Mouse (Mus musculus) embryonic facial prominence, embryonic 14.5 days (tissue): ENCODE results near the gene Smim15. TPM values are rescaled to one million over a fixed set of nuclear protein-coding genes. Genes with fewer than 3 reads are reported as not detected.

ENCODE experiments used
- ATAC-seq: fragments of 200-750 bp; cut with Nextera tagmentation; 2 replicates; pipeline ENCODE4 v1.8.0; 2017; ENCODE audit warnings: low read depth, moderate number of reproducible peaks, moderate TSS enrichment
- DNase-seq: peaks from one replicate; pipeline ENCODE4 v3.0.0-alpha.2; 2015; ENCODE audit warnings: low spot score
- H3K27ac ChIP-seq: fragments of 300-500 bp; sonication (generic); replicated peaks from 2 replicates; pipeline ENCODE4 v1.5.1; 2014; ENCODE audit warnings: low read depth, mild to moderate bottlenecking, low read length, moderate library complexity
- H3K27me3 ChIP-seq: fragments of 300-500 bp; sonication (generic); replicated peaks from 2 replicates; pipeline ENCODE4 v1.6.1; 2014; ENCODE audit warnings: low read length; ENCODE audit not compliant: control insufficient read depth, insufficient read depth
- H3K36me3 ChIP-seq: fragments of 300-500 bp; sonication (generic); 2 replicates; pipeline ENCODE4 v1.6.1; 2014; ENCODE audit warnings: low read length, mixed read lengths; ENCODE audit not compliant: control insufficient read depth, insufficient read depth
- H3K4me1 ChIP-seq: fragments of 300-500 bp; sonication (generic); 2 replicates; pipeline ENCODE4 v1.6.1; 2014; ENCODE audit warnings: antibody characterized with exemption, low read length; ENCODE audit not compliant: control insufficient read depth, insufficient read depth
- H3K4me2 ChIP-seq: fragments of 300-500 bp; sonication (generic); 2 replicates; pipeline ENCODE4 v1.6.1; 2014; ENCODE audit warnings: low read depth, mild to moderate bottlenecking, low read length, moderate library complexity, mixed read lengths
- H3K4me3 ChIP-seq: fragments of 300-500 bp; sonication (generic); 2 replicates; pipeline ENCODE4 v1.5.1; 2014; ENCODE audit warnings: low read depth, mild to moderate bottlenecking, low read length
- H3K9ac ChIP-seq: fragments of 300-500 bp; sonication (generic); 2 replicates; pipeline ENCODE4 v1.6.1; 2014; ENCODE audit warnings: low read depth, mild to moderate bottlenecking, low read length, moderate library complexity, mixed read lengths
- H3K9me3 ChIP-seq: fragments of 300-500 bp; sonication (generic); 2 replicates; pipeline ENCODE4 v1.6.1; 2016; ENCODE audit warnings: low read length; ENCODE audit not compliant: control insufficient read depth
- WGBS: fragments of 180-500 bp; shearing (Covaris S2); extraction: QIAGEN DNeasy Blood & Tissue Kit; methylation state at CpG from one replicate; pipeline ENCODE4 v1.1.7; 2014; 5-methylcytosine and 5-hydroxymethylcytosine counted together
- polyA plus RNA-seq: library from polyadenylated mRNA; unstranded; fragments of >200 nt; fragmentation: Nextera tagmentation; extraction: Ambion mirVana; gene quantifications from 2 replicates; pipeline ENCODE4 v1.2.1, GENCODE M21; 2014

Gene Smim15
- polyA plus RNA-seq, 1 experiment from 2014 or later: 56.5 TPM

DNA sequence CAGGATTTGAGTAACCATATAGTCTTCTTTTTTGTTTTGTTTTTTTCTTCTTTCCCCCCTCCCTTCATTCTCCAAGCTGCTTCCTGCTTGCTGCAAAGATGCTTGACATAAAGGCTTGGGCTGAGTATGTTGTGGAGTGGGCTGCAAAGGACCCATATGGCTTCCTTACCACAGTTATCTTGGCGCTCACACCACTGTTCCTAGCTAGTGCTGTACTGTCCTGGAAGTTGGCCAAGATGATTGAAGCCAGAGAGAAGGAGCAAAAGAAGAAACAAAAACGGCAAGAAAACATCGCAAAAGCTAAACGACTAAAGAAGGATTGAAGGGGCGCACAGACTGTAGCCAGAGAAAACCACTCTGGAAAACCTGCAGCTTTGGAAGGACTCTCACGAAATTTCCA is 3.1 kb downstream of the Smim15 start:
- Histone ChIP-seq H3K36me3 (peaks cover 10% of the 10 kb centered on the region), H3K27ac (no peak overlapping the region), H3K4me1 (peaks cover 12% of the 10 kb centered on the region), H3K9me3 (no peaks in the 10 kb centered on the region), H3K4me3 (no peak overlapping the region), H3K4me2 (no peak overlapping the region), H3K9ac (no peak overlapping the region), H3K27me3 (no peaks in the 10 kb centered on the region)
- no peak for DNase-seq
- 84% methylated on average over 6 of the region's 6 CpGs for WGBS
- no peak for ATAC-seq

DNA sequence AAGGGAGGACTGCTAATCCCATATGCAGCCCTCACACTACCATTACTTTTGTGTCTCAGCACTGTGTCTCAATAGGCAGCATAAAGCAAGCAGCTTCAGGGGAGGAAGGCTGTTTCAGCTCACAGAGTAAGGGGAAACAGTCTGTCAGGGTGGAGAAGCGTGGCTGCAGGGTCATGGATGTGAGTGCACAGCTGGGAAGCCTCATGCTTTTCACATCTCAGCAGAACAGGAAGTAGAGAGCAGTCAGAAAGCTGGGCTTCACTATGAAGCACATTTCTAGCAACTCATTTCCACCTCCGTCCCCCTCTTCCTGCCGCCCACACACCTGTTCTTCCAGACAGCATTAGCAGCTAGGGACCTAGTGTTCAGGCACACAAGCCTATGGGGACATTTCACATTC is 12.7 kb downstream of the Smim15 start:
- no peaks in the 10 kb centered on the region for H3K9me3 ChIP-seq

DNA sequence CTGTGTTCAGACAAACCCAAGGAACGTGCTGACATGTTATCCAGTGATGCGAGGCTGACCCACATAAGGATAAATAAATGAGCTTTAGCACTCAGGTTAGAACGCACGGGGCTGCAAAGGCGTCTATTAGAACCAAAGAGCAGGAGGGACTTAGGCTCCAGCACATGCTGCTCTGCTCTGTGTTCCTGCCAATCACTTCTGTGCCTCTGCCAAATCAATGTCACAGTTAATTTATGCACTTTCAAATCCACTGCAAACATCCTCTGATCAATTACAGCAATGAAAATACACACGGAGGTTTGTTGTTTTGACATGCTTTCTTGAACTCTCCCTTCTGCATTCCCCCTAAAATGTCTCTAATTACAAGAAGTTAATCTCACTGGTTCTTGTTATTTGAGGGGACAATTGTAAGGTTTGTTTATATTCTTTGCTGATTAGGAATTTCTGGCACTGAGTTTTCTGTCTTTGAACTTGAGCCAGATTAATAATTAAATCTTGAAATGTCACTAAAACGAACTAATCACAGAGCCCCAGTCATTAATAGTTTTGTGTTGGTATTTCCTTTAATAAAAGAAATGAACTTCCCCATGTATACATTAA is 16.1 kb downstream of the Smim15 start:
- no peak overlapping the region for H3K9ac ChIP-seq
- no peaks in the 10 kb centered on the region for H3K27me3 ChIP-seq
- no peaks in the 10 kb centered on the region for H3K9me3 ChIP-seq
- no peaks in the 10 kb centered on the region for H3K4me1 ChIP-seq
- H3K36me3 ChIP-seq: no peaks in the 10 kb centered on the region
- DNase-seq: peak; percentile 24
- WGBS: 36% methylated on average over 7 of the region's 7 CpGs
- no peak overlapping the region for H3K4me2 ChIP-seq
- ATAC-seq: no peak
- no peak overlapping the region for H3K4me3 ChIP-seq
- H3K27ac ChIP-seq: no peak overlapping the region

More for the DNA sequence above, 12.7 kb downstream of the Smim15 start:
- H3K4me1 ChIP-seq: no peaks in the 10 kb centered on the region
- H3K4me2 ChIP-seq: no peak overlapping the region
- no peaks in the 10 kb centered on the region for H3K27me3 ChIP-seq
- WGBS: 76% methylated on average over 3 of the region's 3 CpGs
- no peak overlapping the region for H3K9ac ChIP-seq
- ATAC-seq: no peak
- H3K27ac ChIP-seq: no peak overlapping the region
- H3K36me3 ChIP-seq: no peaks in the 10 kb centered on the region
- no peak overlapping the region for H3K4me3 ChIP-seq
- DNase-seq: no peak

DNA sequence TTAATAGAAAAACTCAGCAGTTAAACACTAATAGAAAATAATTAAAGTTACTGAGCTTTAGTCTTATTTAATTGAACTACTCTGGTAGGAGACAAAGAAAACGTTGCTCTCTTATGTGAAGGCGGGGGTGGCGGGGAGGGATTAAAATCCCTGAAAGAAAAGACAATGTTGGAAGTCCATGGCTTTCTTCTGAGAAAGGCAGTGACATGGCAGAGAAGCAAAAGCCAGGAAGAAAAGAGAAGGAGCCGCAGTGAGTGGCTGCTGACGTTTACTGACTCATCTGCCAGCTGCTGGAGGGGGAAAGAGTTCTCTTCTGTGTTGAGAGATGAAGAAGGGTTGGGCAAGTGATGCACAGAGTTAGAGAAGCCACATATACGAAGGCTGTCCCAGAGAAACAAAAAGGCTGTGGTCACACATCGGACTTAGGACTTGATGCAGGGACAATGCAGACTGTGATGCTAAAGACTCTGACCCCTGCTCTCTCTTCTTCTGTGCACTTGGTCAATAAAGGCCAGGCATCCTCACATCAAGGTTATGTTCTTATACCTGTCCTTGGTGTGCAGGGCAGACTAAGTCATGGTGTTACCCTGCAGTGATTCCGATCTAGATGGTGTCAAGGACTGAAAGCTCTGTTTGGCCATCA is 16.8 kb downstream of the Smim15 start:
- ATAC-seq (no peak), DNase-seq (no peak)
- H3K4me1 ChIP-seq: no peaks in the 10 kb centered on the region
- no peak overlapping the region for H3K4me3 ChIP-seq
- 64% methylated on average over 8 of the region's 8 CpGs for WGBS
- no peaks in the 10 kb centered on the region for H3K27me3 ChIP-seq
- no peaks in the 10 kb centered on the region for H3K36me3 ChIP-seq
- H3K9ac ChIP-seq: no peak overlapping the region
- H3K4me2 ChIP-seq: no peak overlapping the region
- no peak overlapping the region for H3K27ac ChIP-seq
- no peaks in the 10 kb centered on the region for H3K9me3 ChIP-seq

DNA sequence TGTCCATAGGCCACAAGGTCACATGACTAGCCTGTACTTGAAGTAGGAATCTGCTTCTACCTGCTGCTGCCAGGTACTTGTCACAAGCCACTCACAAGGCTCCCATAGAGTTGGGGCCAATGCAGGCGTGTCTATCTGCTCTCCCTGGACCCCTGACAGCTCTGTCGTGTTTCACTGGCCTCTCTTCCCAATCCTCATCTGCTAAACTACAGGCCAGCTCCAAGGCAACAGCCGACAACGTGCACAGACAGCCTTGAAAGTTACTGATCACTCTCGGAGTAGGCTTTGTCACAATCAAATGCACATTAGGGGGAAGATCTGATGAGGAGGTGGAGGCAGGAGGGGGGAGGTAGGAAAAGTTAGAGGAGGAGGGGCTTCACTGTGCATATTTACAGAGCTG is 18.7 kb downstream of the Smim15 start:
- Histone ChIP-seq H3K27ac (no peak overlapping the region), H3K36me3 (no peaks in the 10 kb centered on the region), H3K9ac (no peak overlapping the region), H3K4me2 (no peak overlapping the region), H3K4me1 (no peaks in the 10 kb centered on the region), H3K27me3 (no peaks in the 10 kb centered on the region), H3K9me3 (no peaks in the 10 kb centered on the region), H3K4me3 (no peak overlapping the region)
- WGBS: 81% methylated on average over 5 of the region's 5 CpGs
- ATAC-seq (no peak), DNase-seq (no peak)

DNA sequence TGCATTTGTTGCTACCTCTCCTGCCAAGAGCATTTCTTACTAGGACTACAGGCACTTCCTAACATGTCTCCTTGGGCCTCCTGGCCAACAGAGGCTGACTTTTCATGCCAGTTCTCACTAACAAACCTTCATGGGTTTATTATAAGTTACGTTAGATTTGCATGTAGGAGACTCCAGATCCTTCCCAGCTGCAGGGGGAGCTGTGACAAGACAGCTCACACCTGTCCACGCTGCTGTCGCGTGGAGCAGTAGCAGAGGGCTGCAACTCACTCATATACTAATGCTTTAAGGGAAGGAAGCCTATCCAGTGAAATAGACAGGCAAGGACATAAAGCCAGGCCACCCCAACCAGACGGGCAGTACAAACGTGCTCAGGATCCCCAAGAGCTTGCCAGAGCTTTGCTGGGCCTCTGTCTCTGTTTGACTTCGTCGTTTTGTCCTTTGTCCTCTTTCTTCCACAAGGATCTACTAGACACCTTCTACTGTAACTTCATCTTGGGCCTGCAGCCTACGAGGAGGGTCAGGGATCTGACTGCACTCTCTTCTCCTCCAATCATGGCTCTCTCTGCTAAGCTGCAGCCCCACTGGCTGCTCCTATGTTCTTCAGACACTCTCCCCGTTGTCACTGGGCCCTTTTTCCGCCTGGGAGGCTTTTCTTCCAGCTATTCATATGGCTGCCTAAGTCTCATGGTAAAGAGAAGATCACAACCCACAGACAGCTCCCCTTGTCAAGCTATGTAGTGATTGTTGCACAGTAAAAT is 19.3 kb downstream of the Smim15 start:
- Histone ChIP-seq H3K4me2 (no peak overlapping the region), H3K4me1 (no peaks in the 10 kb centered on the region), H3K27me3 (no peaks in the 10 kb centered on the region), H3K27ac (no peak overlapping the region), H3K36me3 (no peaks in the 10 kb centered on the region), H3K9ac (no peak overlapping the region), H3K4me3 (no peak overlapping the region), H3K9me3 (no peaks in the 10 kb centered on the region)
- ATAC-seq (no peak), DNase-seq (no peak)
- 75% methylated on average over 11 of the region's 11 CpGs for WGBS

DNA sequence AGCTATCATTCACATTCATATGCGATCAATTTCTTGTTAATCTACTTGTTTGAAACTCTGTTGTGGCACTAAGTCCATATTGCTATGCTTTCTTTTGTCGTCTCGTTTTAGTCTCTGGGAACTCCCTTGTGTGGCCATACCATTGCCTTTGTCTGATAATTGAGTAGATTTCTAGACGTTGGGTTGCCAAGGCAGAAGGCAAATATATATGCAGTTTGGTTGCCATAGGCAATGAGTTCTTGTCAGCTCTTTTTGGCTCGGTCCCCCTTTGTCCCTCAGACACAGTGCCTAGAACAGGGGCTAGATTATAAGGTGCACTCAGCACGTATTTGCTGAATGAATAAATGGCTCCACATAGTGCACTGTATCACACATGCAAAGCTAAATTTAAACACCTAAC is 20.1 kb downstream of the Smim15 start:
- no peak overlapping the region for H3K27ac ChIP-seq
- no peak overlapping the region for H3K4me2 ChIP-seq
- WGBS: 77% methylated on average over 6 of the region's 6 CpGs
- no peaks in the 10 kb centered on the region for H3K36me3 ChIP-seq
- no peaks in the 10 kb centered on the region for H3K9me3 ChIP-seq
- ATAC-seq (no peak), DNase-seq (no peak)
- no peak overlapping the region for H3K9ac ChIP-seq
- no peak overlapping the region for H3K4me3 ChIP-seq
- no peaks in the 10 kb centered on the region for H3K27me3 ChIP-seq
- no peaks in the 10 kb centered on the region for H3K4me1 ChIP-seq

DNA sequence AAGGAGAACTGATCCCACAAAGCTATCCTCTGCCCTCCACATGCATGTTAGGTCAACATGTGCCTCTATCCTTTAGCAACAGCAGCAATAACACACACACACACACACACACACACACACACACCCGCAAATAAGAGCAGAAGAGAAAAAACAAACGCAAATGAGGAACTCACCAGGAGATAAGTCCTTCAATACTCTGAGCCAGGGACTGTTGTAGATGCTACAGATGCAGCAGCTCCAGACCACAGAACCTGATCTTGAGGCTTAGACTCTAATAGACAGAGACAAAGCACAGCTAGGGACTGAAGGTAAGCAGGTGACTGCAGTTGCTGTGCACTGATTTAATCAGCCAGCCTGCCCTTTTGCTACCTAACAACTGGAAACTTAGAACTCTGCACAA is 21.8 kb downstream of the Smim15 start:
- H3K36me3 ChIP-seq: no peaks in the 10 kb centered on the region
- H3K4me1 ChIP-seq: no peaks in the 10 kb centered on the region
- H3K27me3 ChIP-seq: no peaks in the 10 kb centered on the region
- H3K4me2 ChIP-seq: no peak overlapping the region
- H3K27ac ChIP-seq: no peak overlapping the region
- ATAC-seq: no peak
- H3K4me3 ChIP-seq: no peak overlapping the region
- H3K9me3 ChIP-seq: no peaks in the 10 kb centered on the region
- 89% methylated on average over 2 of the region's 2 CpGs for WGBS
- no peak overlapping the region for H3K9ac ChIP-seq
- no peak for DNase-seq
